Mouse (Mus musculus) lung, embryonic 15.5 days (tissue): Measurements from ENCODE around the gene Ncapd2. TPM values are rescaled to one million over a fixed set of nuclear protein-coding genes. Genes with fewer than 3 reads are reported as not detected.

Experiments used
- microRNA-seq: library from miRNA; unstranded; fragments of <30 nt; microRNA quantifications from one replicate; pipeline ENCODE4, GENCODE M21; 2016
- polyA plus RNA-seq: library from polyadenylated mRNA; unstranded; fragments of >200 nt; fragmentation: Nextera tagmentation; extraction: Ambion mirVana; gene quantifications from 2 replicates; pipeline ENCODE4 v1.2.1, GENCODE M21; 2015

Gene Ncapd2
- polyA plus RNA-seq, 1 experiment from 2014 or later = 136 TPM

Small RNA genes within 50 kb of the gene (microRNA-seq; reads per million reads assigned to microRNA genes)
- 0.74 reads per million for gene Mir3098
- not detected for gene Mir8113

Other genes with a start within 250 kb of the Ncapd2 start
- 142 and 151 TPM in 2 replicates for gene Cops7a, start 226.2 kb downstream of the Ncapd2 start, polyA plus RNA-seq
- 0.74 and 0.96 TPM in 2 replicates for gene Pianp, start 195.0 kb downstream of the Ncapd2 start, polyA plus RNA-seq
- 21.3 and 24.4 TPM in 2 replicates for gene Zfp384, start 182.6 kb downstream of the Ncapd2 start, polyA plus RNA-seq
- 138 and 149 TPM in 2 replicates for gene Ing4, start 151.9 kb downstream of the Ncapd2 start, polyA plus RNA-seq
- gene Acrbp, start 142.0 kb downstream of the Ncapd2 start, polyA plus RNA-seq = 10.8 and 12.9 TPM in 2 replicates
- gene Lpar5, start 123.8 kb downstream of the Ncapd2 start, polyA plus RNA-seq = 0.38 and 0.69 TPM in 2 replicates
- 68.5 and 69.3 TPM in 2 replicates for gene Chd4, start 95.7 kb downstream of the Ncapd2 start, polyA plus RNA-seq
- 56.5 and 58.8 TPM in 2 replicates for gene Nop2, start 59.8 kb downstream of the Ncapd2 start, polyA plus RNA-seq
- 5.7 and 6.8 TPM in 2 replicates for gene Iffo1, start 46.5 kb downstream of the Ncapd2 start, polyA plus RNA-seq
- gene Gapdh, start 25.2 kb downstream of the Ncapd2 start, polyA plus RNA-seq = 1,765 and 1,844 TPM in 2 replicates
- gene Mrpl51, start 100 bp upstream of the Ncapd2 start, polyA plus RNA-seq = 208 and 224 TPM in 2 replicates
- gene Vamp1, start 23.9 kb upstream of the Ncapd2 start, polyA plus RNA-seq = 4.2 and 5.4 TPM in 2 replicates
- gene Tapbpl, start 40.2 kb upstream of the Ncapd2 start, polyA plus RNA-seq = 7.0 and 10.9 TPM in 2 replicates
- gene Cd27, start 45.3 kb upstream of the Ncapd2 start, polyA plus RNA-seq = 2.6 and 4.5 TPM in 2 replicates
- 0.22 and 0.31 TPM in 2 replicates for gene Tuba3a, start 94.3 kb upstream of the Ncapd2 start, polyA plus RNA-seq
- gene Ltbr, start 122.2 kb upstream of the Ncapd2 start, polyA plus RNA-seq = 79.1 and 82.5 TPM in 2 replicates
- gene Scnn1a, start 129.0 kb upstream of the Ncapd2 start, polyA plus RNA-seq = 5.0 and 5.8 TPM in 2 replicates
- gene Tnfrsf1a, start 157.7 kb upstream of the Ncapd2 start, polyA plus RNA-seq = 88.3 and 101 TPM in 2 replicates
- gene Plekhg6, start 189.1 kb upstream of the Ncapd2 start, polyA plus RNA-seq = 0.31 and 0.36 TPM in 2 replicates